Mouse (Mus musculus): ENCODE measurements around the gene Gfap. TPM values are rescaled to one million over a fixed set of nuclear protein-coding genes. Genes with fewer than 3 reads are reported as not detected.

Gene Gfap
- polyA plus RNA-seq, 1 experiment from 2014 or later, result 0.09 TPM

DNA sequence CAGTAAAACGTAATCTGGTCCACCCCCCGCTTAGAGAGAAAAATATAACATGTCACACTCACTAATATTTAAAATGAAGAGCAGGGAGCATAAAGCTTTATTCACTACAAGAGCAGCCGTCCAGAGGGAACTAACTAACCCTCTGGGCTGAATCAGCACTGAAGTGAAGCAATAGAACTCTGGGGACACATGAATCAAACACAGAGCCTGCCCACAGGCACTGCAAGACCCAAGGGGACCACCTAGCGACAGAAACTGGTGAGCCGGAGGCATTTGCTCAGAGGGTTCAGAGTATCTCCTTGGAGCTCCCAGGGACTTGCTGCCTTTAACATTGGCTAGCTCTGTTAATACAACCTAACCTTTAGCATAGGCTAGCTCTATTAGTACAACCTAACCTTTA is 10.6 kb downstream of the Gfap start:
- no peak overlapping the region for H3K9ac ChIP-seq (ENCODE audit: low read length)
- H3K4me2 ChIP-seq (ENCODE audit: low read depth, low read length, severe bottlenecking), result no peak overlapping the region
- WGBS, result 69% methylated on average over 5 of the region's 5 CpGs
- H3K9me3 ChIP-seq (ENCODE audit: control insufficient read depth, low read length), result no peaks in the 10 kb centered on the region
- H3K27me3 ChIP-seq (ENCODE audit: control insufficient read depth, insufficient read depth, low read length), result peaks cover 14% of the 10 kb centered on the region; the same call in 1 of the 2 replicates
- H3K4me1 ChIP-seq (replicated peaks; ENCODE audit: control insufficient read depth, insufficient read depth, low read length), result peaks cover 2% of the 10 kb centered on the region; the same call in 1 of the 2 replicates
- no peaks in the 10 kb centered on the region for H3K36me3 ChIP-seq (ENCODE audit: control insufficient read depth, insufficient read depth, low read length)
- ATAC-seq (replicated peaks; ENCODE audit: low FRiP score) (no peak), DNase-seq (ENCODE audit: low spot score) (no peak)
- H3K4me3 ChIP-seq (ENCODE audit: low read depth, low read length), result no peak overlapping the region
- no peak overlapping the region for H3K27ac ChIP-seq (ENCODE audit: low read depth, low read length)

DNA sequence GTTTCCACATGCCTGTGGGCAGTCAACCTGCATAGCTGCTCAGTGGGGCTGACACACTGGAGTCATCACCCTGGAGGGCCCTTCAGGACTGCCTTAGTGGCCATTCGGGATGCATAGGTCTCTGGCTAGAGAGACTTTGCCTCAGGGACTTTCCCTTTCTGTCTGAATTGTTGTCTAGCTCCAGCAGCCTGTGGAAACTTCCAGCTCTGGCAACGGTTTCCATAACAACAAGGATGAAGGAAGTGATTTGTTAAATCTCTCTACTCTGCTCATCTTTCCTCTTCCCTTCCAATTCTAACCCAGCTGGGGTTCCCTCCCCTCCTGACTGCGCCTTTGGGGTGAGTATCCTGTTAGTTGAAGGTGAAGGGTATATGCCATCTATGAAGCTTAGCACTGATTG is 12.6 kb downstream of the Gfap start:
- H3K27ac ChIP-seq (ENCODE audit: low read depth, low read length), result no peak overlapping the region
- ATAC-seq (replicated peaks; ENCODE audit: low FRiP score), result no peak
- H3K27me3 ChIP-seq (ENCODE audit: control insufficient read depth, insufficient read depth, low read length), result peaks cover 4% of the 10 kb centered on the region; the same call in 1 of the 2 replicates
- H3K9me3 ChIP-seq (ENCODE audit: control insufficient read depth, low read length), result no peaks in the 10 kb centered on the region
- no peak for DNase-seq (ENCODE audit: low spot score)
- H3K4me2 ChIP-seq (ENCODE audit: low read depth, low read length, severe bottlenecking), result no peak overlapping the region
- no peaks in the 10 kb centered on the region for H3K36me3 ChIP-seq (ENCODE audit: control insufficient read depth, insufficient read depth, low read length)
- H3K9ac ChIP-seq (ENCODE audit: low read length), result no peak overlapping the region
- H3K4me3 ChIP-seq (ENCODE audit: low read depth, low read length), result no peak overlapping the region
- H3K4me1 ChIP-seq (replicated peaks; ENCODE audit: control insufficient read depth, insufficient read depth, low read length), result no peaks in the 10 kb centered on the region; the same call in 1 of the 2 replicates
- 73% methylated on average over 3 of the region's 3 CpGs for WGBS

GRCm38 (mm10) chr11:102887433-102887832 is 13.3 kb downstream of the Gfap start:
- H3K4me1 ChIP-seq (replicated peaks; ENCODE audit: control insufficient read depth, insufficient read depth, low read length), result no peaks in the 10 kb centered on the region
- H3K9me3 ChIP-seq (ENCODE audit: control insufficient read depth, low read length), result no peaks in the 10 kb centered on the region
- H3K4me2 ChIP-seq (ENCODE audit: low read depth, low read length, severe bottlenecking), result no peak overlapping the region
- H3K4me3 ChIP-seq (ENCODE audit: low read depth, low read length), result no peak overlapping the region
- no peak overlapping the region for H3K9ac ChIP-seq (ENCODE audit: low read length)
- H3K27me3 ChIP-seq (ENCODE audit: control insufficient read depth, insufficient read depth, low read length), result no peaks in the 10 kb centered on the region; the same call in 1 of the 2 replicates
- WGBS, result 91% methylated on average over 5 of the region's 5 CpGs
- H3K27ac ChIP-seq (ENCODE audit: low read depth, low read length), result no peak overlapping the region
- no peaks in the 10 kb centered on the region for H3K36me3 ChIP-seq (ENCODE audit: control insufficient read depth, insufficient read depth, low read length)
- DNase-seq (ENCODE audit: low spot score), result no peak
- ATAC-seq (replicated peaks; ENCODE audit: low FRiP score), result no peak

DNA sequence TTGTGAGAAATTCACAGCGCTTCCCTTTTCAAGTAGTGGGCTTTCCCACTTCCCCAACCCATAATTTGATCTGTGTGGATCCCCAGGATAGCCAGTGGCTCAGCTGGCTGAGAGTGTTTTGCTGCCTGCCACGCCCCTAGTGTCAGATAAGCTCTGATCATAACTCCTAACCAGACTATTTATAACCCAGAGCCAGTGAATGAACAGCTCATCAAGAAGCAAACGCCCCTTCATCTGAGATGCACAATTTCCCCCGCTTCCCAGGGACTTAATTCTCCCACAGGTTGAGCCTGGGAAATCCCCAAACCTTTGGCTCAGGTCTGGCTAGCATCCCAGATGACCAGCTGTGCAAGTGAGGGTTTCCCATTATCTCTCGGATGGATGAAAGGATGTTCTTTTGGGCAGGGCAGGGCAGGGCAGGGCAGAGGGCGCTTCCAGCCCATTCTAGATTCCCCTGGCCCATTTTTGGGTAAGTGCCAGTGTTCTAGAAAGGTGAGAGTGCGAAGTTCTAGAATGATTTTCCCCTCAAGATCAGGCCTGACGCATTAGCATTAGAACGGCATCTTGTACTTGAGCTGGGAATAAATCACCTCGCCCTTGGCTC is 16.0 kb downstream of the Gfap start, which contains the start of gene Fam187a:
Gene Fam187a, plus strand, starts transcription at position 554 of the 604 bp plus-strand sequence.
- Histone ChIP-seq H3K4me1 (replicated peaks; ENCODE audit: control insufficient read depth, insufficient read depth, low read length) (peaks cover 6% of the 10 kb centered on the region; the same call in 1 of the 2 replicates), H3K36me3 (ENCODE audit: control insufficient read depth, insufficient read depth, low read length) (no peaks in the 10 kb centered on the region), H3K27me3 (ENCODE audit: control insufficient read depth, insufficient read depth, low read length) (no peaks in the 10 kb centered on the region), H3K27ac (ENCODE audit: low read depth, low read length) (no peak within 1 kb of the TSS), H3K4me3 (ENCODE audit: low read depth, low read length) (no peak within 1 kb of the TSS), H3K9ac (ENCODE audit: low read length) (no peak within 1 kb of the TSS), H3K4me2 (ENCODE audit: low read depth, low read length, severe bottlenecking) (no peak within 1 kb of the TSS), H3K9me3 (ENCODE audit: control insufficient read depth, low read length) (no peaks in the 10 kb centered on the region)
- DNase-seq (ENCODE audit: low spot score) (no peak), ATAC-seq (replicated peaks; ENCODE audit: low FRiP score) (no peak)
- WGBS, result 67% methylated on average over 10 of the region's 10 CpGs

DNA sequence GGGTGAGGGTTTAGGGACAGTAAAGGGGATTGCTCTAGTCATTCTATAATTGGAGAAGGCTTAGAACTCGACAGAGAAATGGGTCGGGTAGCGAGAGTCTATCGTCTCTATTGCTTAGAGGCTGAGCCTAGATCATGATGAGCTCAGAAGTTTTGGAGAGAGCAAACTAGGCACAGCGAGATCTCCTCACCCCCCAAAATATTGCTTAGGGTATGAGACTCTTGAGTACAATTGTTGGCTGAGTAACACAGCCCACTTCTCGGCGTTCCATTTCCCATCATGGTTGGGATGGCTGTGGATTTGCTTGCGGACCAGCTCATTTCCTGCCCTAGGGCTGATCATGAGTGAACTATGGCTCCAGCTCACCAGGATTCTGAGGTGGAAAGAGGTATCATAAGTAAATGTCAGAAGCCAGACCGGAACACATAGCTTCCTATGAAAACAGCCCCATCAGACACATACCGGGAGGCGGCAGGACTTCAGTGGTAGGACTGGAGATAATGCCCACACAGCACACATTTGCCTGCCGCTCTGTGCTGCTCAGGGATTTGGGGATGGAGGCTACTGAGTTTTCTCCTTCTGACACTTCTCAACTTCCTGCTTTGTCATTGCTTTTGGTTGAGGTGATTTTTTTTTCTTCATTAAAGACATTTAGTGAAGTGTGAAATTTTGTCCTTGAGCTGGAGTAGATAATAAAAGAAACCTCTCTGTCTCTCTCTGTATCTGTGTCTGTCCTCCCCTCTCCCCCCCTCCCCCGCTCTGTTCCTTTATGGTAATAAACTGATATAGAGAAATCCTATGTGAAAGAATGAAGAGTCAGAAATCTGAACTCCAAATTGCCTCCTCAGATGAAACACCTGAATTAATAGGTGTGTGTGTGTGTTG is 19.2 kb downstream of the Gfap start:
- peak overlapping the region; percentile 88 for H3K4me2 ChIP-seq (ENCODE audit: low read depth, low read length, severe bottlenecking)
- H3K4me1 ChIP-seq (replicated peaks; ENCODE audit: control insufficient read depth, insufficient read depth, low read length), result peaks cover 12% of the 10 kb centered on the region
- ATAC-seq (replicated peaks; ENCODE audit: low FRiP score) (no peak; the same call in 1 of the 2 replicates), DNase-seq (ENCODE audit: low spot score) (no peak)
- H3K4me3 ChIP-seq (ENCODE audit: low read depth, low read length), result peak overlapping the region; percentile 80
- peaks cover 2% of the 10 kb centered on the region; the same call in 1 of the 2 replicates for H3K36me3 ChIP-seq (ENCODE audit: control insufficient read depth, insufficient read depth, low read length)
- no peaks in the 10 kb centered on the region for H3K27me3 ChIP-seq (ENCODE audit: control insufficient read depth, insufficient read depth, low read length)
- H3K9ac ChIP-seq (ENCODE audit: low read length), result peak overlapping the region; percentile 88
- H3K27ac ChIP-seq (ENCODE audit: low read depth, low read length), result peak overlapping the region; percentile 79; the same call in 1 of the 2 replicates
- H3K9me3 ChIP-seq (ENCODE audit: control insufficient read depth, low read length), result no peaks in the 10 kb centered on the region
- WGBS, result 17% methylated on average over 13 of the region's 13 CpGs

GRCm38 (mm10) chr11:102880585-102881313 is 20.0 kb downstream of the Gfap start, which contains the start of the genes Eftud2 and Ccdc103:
Gene Eftud2, minus strand, starts transcription at chr11:102880985.
Gene Ccdc103, plus strand, starts transcription at chr11:102881204.
- Histone ChIP-seq H3K9ac (ENCODE audit: low read length) (peak within 1 kb of the TSS; percentile 88), H3K4me1 (replicated peaks; ENCODE audit: control insufficient read depth, insufficient read depth, low read length) (peaks cover 12% of the 10 kb centered on the region), H3K4me2 (ENCODE audit: low read depth, low read length, severe bottlenecking) (peak within 1 kb of the TSS; percentile 88), H3K9me3 (ENCODE audit: control insufficient read depth, low read length) (no peaks in the 10 kb centered on the region), H3K27ac (ENCODE audit: low read depth, low read length) (peak within 1 kb of the TSS; percentile 79), H3K36me3 (ENCODE audit: control insufficient read depth, insufficient read depth, low read length) (peaks cover 2% of the 10 kb centered on the region; the same call in 1 of the 2 replicates), H3K27me3 (ENCODE audit: control insufficient read depth, insufficient read depth, low read length) (no peaks in the 10 kb centered on the region), H3K4me3 (ENCODE audit: low read depth, low read length) (peak within 1 kb of the TSS; percentile 80)
- DNase-seq (ENCODE audit: low spot score) (peak; percentile 93), ATAC-seq (replicated peaks; ENCODE audit: low FRiP score) (peak; percentile 92)
- WGBS, result under 1% methylated on average over 62 of the region's 62 CpGs

- no peak for ATAC-seq (replicated peaks; ENCODE audit: low FRiP score)
- Histone ChIP-seq H3K27me3 (ENCODE audit: control insufficient read depth, insufficient read depth, low read length) (no peaks in the 10 kb centered on the region), H3K9me3 (ENCODE audit: control insufficient read depth, low read length) (no peaks in the 10 kb centered on the region), H3K36me3 (ENCODE audit: control insufficient read depth, insufficient read depth, low read length) (peaks cover 2% of the 10 kb centered on the region), H3K27ac (ENCODE audit: low read depth, low read length) (no peak overlapping the region), H3K4me2 (ENCODE audit: low read depth, low read length, severe bottlenecking) (peak overlapping the region; percentile 88), H3K9ac (ENCODE audit: low read length) (no peak overlapping the region; the same call in 1 of the 2 replicates), H3K4me1 (replicated peaks; ENCODE audit: control insufficient read depth, insufficient read depth, low read length) (peaks cover 12% of the 10 kb centered on the region), H3K4me3 (ENCODE audit: low read depth, low read length) (peak overlapping the region; percentile 80)
- 71% methylated on average over 2 of the region's 2 CpGs for WGBS
- no peak for DNase-seq (ENCODE audit: low spot score)
These were observed 21.2 kb downstream of the Gfap start for GRCm38 (mm10) chr11:102879558-102879957.

GRCm38 (mm10) chr11:102874801-102875334 is 25.8 kb downstream of the Gfap start:
- Histone ChIP-seq H3K36me3 (ENCODE audit: control insufficient read depth, insufficient read depth, low read length) (peaks cover 2% of the 10 kb centered on the region), H3K4me3 (ENCODE audit: low read depth, low read length) (no peak overlapping the region), H3K4me2 (ENCODE audit: low read depth, low read length, severe bottlenecking) (no peak overlapping the region), H3K27me3 (ENCODE audit: control insufficient read depth, insufficient read depth, low read length) (no peaks in the 10 kb centered on the region), H3K9me3 (ENCODE audit: control insufficient read depth, low read length) (no peaks in the 10 kb centered on the region), H3K4me1 (replicated peaks; ENCODE audit: control insufficient read depth, insufficient read depth, low read length) (peaks cover 6% of the 10 kb centered on the region), H3K27ac (ENCODE audit: low read depth, low read length) (no peak overlapping the region), H3K9ac (ENCODE audit: low read length) (no peak overlapping the region)
- no peak for ATAC-seq (replicated peaks; ENCODE audit: low FRiP score)
- DNase-seq (ENCODE audit: low spot score), result no peak
- 88% methylated on average over 7 of the region's 7 CpGs for WGBS

Measured in forebrain, embryonic 11.5 days (tissue).